In genomic region chr4:35226496-35226992, GRCm38 (mm10) we compare ENCODE assay signal across 7 mouse cellular contexts. TPM values are rescaled to one million over a fixed set of nuclear protein-coding genes. Genes with fewer than 3 reads are reported as not detected.
DNase-seq lines count a peak whose midpoint lies in the region; ATAC-seq and TF ChIP-seq lines count a peak whose summit lies in the region.

No protein-coding gene starts in this region.

- peak overlapping the region; percentile 68 for H3K9ac ChIP-seq in lung, postnatal 0 days (replicated peaks; ENCODE audit: low read depth)
- H3K9ac ChIP-seq in liver, embryonic 11.5 days (ENCODE audit: low read depth, low read length) = peak overlapping the region; percentile 79
- peak overlapping the region; percentile 48; the same call in 1 of the 2 replicates for H3K9ac ChIP-seq in stomach, embryonic 15.5 days

- peak overlapping the region; percentile 96 for H3K4me3 ChIP-seq in lung, postnatal 0 days (ENCODE audit: low read depth, low read length)
- H3K4me3 ChIP-seq in erythroblast, embryonic 14.5 days (replicated peaks) = peak overlapping the region; percentile 66
- peak overlapping the region; percentile 87 for H3K4me3 ChIP-seq in liver, embryonic 11.5 days (ENCODE audit: low read depth, low read length)
- peak overlapping the region; percentile 93 for H3K4me3 ChIP-seq in stomach, embryonic 15.5 days (replicated peaks)

- H3K4me2 ChIP-seq in lung, postnatal 0 days (replicated peaks; ENCODE audit: low read depth, low read length) = peak overlapping the region; percentile 97
- H3K4me2 ChIP-seq in liver, embryonic 11.5 days = peak overlapping the region; percentile 96
- H3K4me2 ChIP-seq in stomach, embryonic 15.5 days = peak overlapping the region; percentile 77

- peak; percentile 54 for ATAC-seq in lung, postnatal 0 days
- peak; percentile 29 for ATAC-seq in liver, embryonic 11.5 days (replicated peaks; ENCODE audit: low FRiP score)
- peak; percentile 29 for ATAC-seq in stomach, embryonic 15.5 days (ENCODE audit: insufficient read depth, low FRiP score, low read depth)

- TF ChIP-seq EP300 in lung, postnatal 0 days (IDR thresholded peaks at IDR 0.05) = no peak

- no peak for TF ChIP-seq CTCF in lung, postnatal 0 days (IDR thresholded peaks at IDR 0.05)

- H3K4me1 ChIP-seq in lung, postnatal 0 days (ENCODE audit: insufficient read depth, low read depth, low read length) = no peaks in the 10 kb centered on the region
- peaks cover 26% of the 10 kb centered on the region for H3K4me1 ChIP-seq in erythroblast, embryonic 14.5 days (ENCODE audit: control insufficient read depth)
- H3K4me1 ChIP-seq in liver, embryonic 11.5 days (replicated peaks; ENCODE audit: control insufficient read depth, insufficient read depth, low read length) = 0 out of 2 replicates have a peak, but pooled peaks cover 3% of the 10 kb centered on the region
- no peaks in the 10 kb centered on the region for H3K4me1 ChIP-seq in stomach, embryonic 15.5 days

- no peaks in the 10 kb centered on the region for H3K27me3 ChIP-seq in lung, postnatal 0 days (replicated peaks; ENCODE audit: insufficient read depth, low read length)
- H3K27me3 ChIP-seq in erythroblast, embryonic 14.5 days (ENCODE audit: control insufficient read depth) = no peaks in the 10 kb centered on the region; the same call in 1 of the 2 replicates
- no peaks in the 10 kb centered on the region for H3K27me3 ChIP-seq in liver, embryonic 11.5 days (replicated peaks; ENCODE audit: control insufficient read depth, insufficient read depth, low read length)
- no peaks in the 10 kb centered on the region for H3K27me3 ChIP-seq in stomach, embryonic 15.5 days (replicated peaks)

- DNase-seq in lung, postnatal 0 days (ENCODE audit: low spot score) = no peak
- DNase-seq in lung, adult 18-20 months = no peak
- no peak for DNase-seq in liver, embryonic 11.5 days (ENCODE audit: low spot score)
- DNase-seq in cerebellum, adult 9-10 months = no peak
- DNase-seq in adrenal gland, postnatal 36 days = no peak

- 12% methylated on average over 9 of the region's 9 CpGs for WGBS in lung, postnatal 0 days
- WGBS in liver, embryonic 11.5 days = 9% methylated on average over 9 of the region's 9 CpGs
- 13% methylated on average over 9 of the region's 9 CpGs for WGBS in stomach, embryonic 15.5 days

- no peaks in the 10 kb centered on the region for H3K9me3 ChIP-seq in lung, postnatal 0 days (ENCODE audit: low read length)
- H3K9me3 ChIP-seq in erythroblast, embryonic 14.5 days (ENCODE audit: control insufficient read depth, low read length) = no peaks in the 10 kb centered on the region
- H3K9me3 ChIP-seq in liver, embryonic 11.5 days (ENCODE audit: control insufficient read depth, low read length) = no peaks in the 10 kb centered on the region
- H3K9me3 ChIP-seq in stomach, embryonic 15.5 days = no peaks in the 10 kb centered on the region

- peak overlapping the region; percentile 82 for H3K27ac ChIP-seq in lung, postnatal 0 days (ENCODE audit: low read length)
- H3K27ac ChIP-seq in liver, embryonic 11.5 days (ENCODE audit: low read depth, low read length) = no peak overlapping the region
- peak overlapping the region; percentile 76 for H3K27ac ChIP-seq in stomach, embryonic 15.5 days

- no peaks in the 10 kb centered on the region for H3K36me3 ChIP-seq in lung, postnatal 0 days (ENCODE audit: insufficient read depth, low read length)
- H3K36me3 ChIP-seq in erythroblast, embryonic 14.5 days (ENCODE audit: control insufficient read depth) = no peaks in the 10 kb centered on the region
- no peaks in the 10 kb centered on the region for H3K36me3 ChIP-seq in liver, embryonic 11.5 days (ENCODE audit: control insufficient read depth, insufficient read depth, low read length)
- H3K36me3 ChIP-seq in stomach, embryonic 15.5 days = no peaks in the 10 kb centered on the region

RNA-seq across cellular contexts. Expression of gene C9orf72, which starts 0.6 kb away (rescaled TPM):
- 8.5 and 9.5 TPM in 2 replicates for polyA plus RNA-seq in lung, postnatal 0 days (2015; fragmentation: Nextera tagmentation; extraction: Ambion mirVana)
- polyA plus RNA-seq in erythroblast, embryonic 14.5 days (2012) = not detected in 2 replicates
- polyA plus RNA-seq in liver, embryonic 11.5 days (2014; fragmentation: Nextera tagmentation; extraction: Ambion mirVana) = 9.0 and 9.2 TPM in 2 replicates
- 11.7 and 12.0 TPM in 2 replicates for polyA plus RNA-seq in stomach, embryonic 15.5 days (2015; fragmentation: Nextera tagmentation; extraction: Ambion mirVana)
- total RNA-seq in adrenal gland, postnatal 36 days (2021) = 10 to 100 TPM; 20.4 to 24.1 TPM
